Mouse (Mus musculus): Measurements from ENCODE around the gene Cers6.

GRCm38 (mm10) chr2:68957831-68958230, 96.6 kb downstream of the Cers6 start:
- TF ChIP-seq CTCF (IDR thresholded peaks at IDR 0.05; ENCODE audit: control insufficient read depth, insufficient read depth, insufficient replicate concordance, low read depth, low read length) (no peak), POLR2A (IDR thresholded peaks at IDR 0.05; ENCODE audit: control insufficient read depth, low read depth, low read length) (no peak)
